12 mouse cellular contexts compared by ENCODE assay signal in genomic region chr8:93734818-93735217, GRCm38 (mm10).
DNase-seq lines count a peak whose midpoint lies in the region; ATAC-seq and TF ChIP-seq lines count a peak whose summit lies in the region.
"Had no signal": no experiment of that assay in that cellular context is flagged by ENCODE, and none has a peak within 500 bp of the region (broad histone marks: within the 10 kb centered on the region; RNA-seq: fewer than 3 reads in every experiment).

No protein-coding gene starts in this region.

- no peak for TF ChIP-seq CTCF in cerebellum, adult 2 months (IDR thresholded peaks at IDR 0.05; ENCODE audit: borderline replicate concordance, insufficient read depth, low read depth, low read length)

- H3K9me3 ChIP-seq in lung, embryonic 16.5 days (ENCODE audit: control insufficient read depth, low read length) = no peaks in the 10 kb centered on the region
- H3K9me3 ChIP-seq in heart, embryonic 12.5 days (replicated peaks) = no peaks in the 10 kb centered on the region
- no peaks in the 10 kb centered on the region for H3K9me3 ChIP-seq in midbrain, embryonic 15.5 days
- H3K9me3 ChIP-seq: limb, embryonic 12.5 days had no signal

- no peak overlapping the region for H3K27ac ChIP-seq in lung, embryonic 16.5 days (ENCODE audit: low read length)
- no peak overlapping the region for H3K27ac ChIP-seq in cerebellum, adult 2 months (ENCODE audit: insufficient read depth, low read length)
- H3K27ac ChIP-seq in heart, embryonic 12.5 days (ENCODE audit: poor library complexity, severe bottlenecking) = peak overlapping the region; percentile 78
- H3K27ac ChIP-seq in midbrain, embryonic 15.5 days = no peak overlapping the region
- H3K27ac ChIP-seq: kidney, postnatal 0 days; limb, embryonic 12.5 days had no signal

- TF ChIP-seq POLR2A in cerebellum, adult 2 months (IDR thresholded peaks at IDR 0.05; ENCODE audit: borderline replicate concordance, insufficient read depth, low read length) = no peak

- no peak for DNase-seq in lung, postnatal 4 days
- DNase-seq in cerebellum, adult 2 months = peak; percentile 31 to 58
- no peak for DNase-seq in MN1 (ENCODE audit: low spot score)
- DNase-seq in adrenal gland, postnatal 14 days = no peak
- DNase-seq: layer of hippocampus, postnatal 36 days; liver, postnatal 0 days; thymus, postnatal 14 days had no signal

- peaks cover 8% of the 10 kb centered on the region for H3K4me1 ChIP-seq in lung, embryonic 16.5 days (replicated peaks; ENCODE audit: control insufficient read depth, insufficient read depth, low read length)
- H3K4me1 ChIP-seq in cerebellum, adult 2 months (ENCODE audit: control insufficient read depth, insufficient read depth, low read length) = peaks cover 14% of the 10 kb centered on the region
- H3K4me1 ChIP-seq in heart, embryonic 12.5 days (replicated peaks) = peaks cover 29% of the 10 kb centered on the region
- H3K4me1 ChIP-seq in midbrain, embryonic 15.5 days = peaks cover 2% of the 10 kb centered on the region
- H3K4me1 ChIP-seq: limb, embryonic 12.5 days had no signal

- ATAC-seq in lung, embryonic 16.5 days (ENCODE audit: low read depth) = peak; percentile 56; the same call in 1 of the 2 replicates
- peak; percentile 72 for ATAC-seq in heart, embryonic 12.5 days (ENCODE audit: insufficient number of reproducible peaks, low FRiP score)
- no peak for ATAC-seq in midbrain, embryonic 15.5 days (replicated peaks)
- ATAC-seq: liver, postnatal 0 days had no signal

- no peak overlapping the region for H3K9ac ChIP-seq in lung, embryonic 16.5 days (ENCODE audit: low read length)
- no peak overlapping the region for H3K9ac ChIP-seq in heart, embryonic 12.5 days
- H3K9ac ChIP-seq in midbrain, embryonic 15.5 days = no peak overlapping the region
- H3K9ac ChIP-seq: limb, embryonic 12.5 days; liver, postnatal 0 days had no signal

- H3K4me2 ChIP-seq in lung, embryonic 16.5 days (ENCODE audit: low read depth, low read length) = no peak overlapping the region
- no peak overlapping the region for H3K4me2 ChIP-seq in heart, embryonic 12.5 days
- H3K4me2 ChIP-seq in midbrain, embryonic 15.5 days = no peak overlapping the region
- H3K4me2 ChIP-seq: limb, embryonic 12.5 days had no signal

- H3K36me3 ChIP-seq in lung, embryonic 16.5 days (ENCODE audit: control insufficient read depth, insufficient read depth, low read length) = no peaks in the 10 kb centered on the region
- H3K36me3 ChIP-seq in heart, embryonic 12.5 days = no peaks in the 10 kb centered on the region
- H3K36me3 ChIP-seq in midbrain, embryonic 15.5 days (replicated peaks) = no peaks in the 10 kb centered on the region
- H3K36me3 ChIP-seq: limb, embryonic 12.5 days had no signal

- H3K4me3 ChIP-seq in lung, embryonic 16.5 days (ENCODE audit: low read length) = no peak overlapping the region
- H3K4me3 ChIP-seq in cerebellum, adult 2 months (replicated peaks; ENCODE audit: insufficient read depth, low read depth, low read length) = no peak overlapping the region
- H3K4me3 ChIP-seq in heart, embryonic 12.5 days = no peak overlapping the region
- no peak overlapping the region for H3K4me3 ChIP-seq in midbrain, embryonic 15.5 days
- H3K4me3 ChIP-seq: limb, embryonic 12.5 days had no signal

- WGBS in lung, embryonic 16.5 days = 42% methylated on average over 4 of the region's 4 CpGs
- WGBS in cerebellum, adult 2 months = 54% methylated on average over 4 of the region's 4 CpGs
- 25% methylated on average over 4 of the region's 4 CpGs for WGBS in heart, embryonic 12.5 days
- 67% methylated on average over 4 of the region's 4 CpGs for WGBS in midbrain, embryonic 15.5 days

- no peaks in the 10 kb centered on the region for H3K27me3 ChIP-seq in lung, embryonic 16.5 days (ENCODE audit: control insufficient read depth, insufficient read depth, low read depth, low read length)
- no peaks in the 10 kb centered on the region for H3K27me3 ChIP-seq in cerebellum, adult 2 months (ENCODE audit: control insufficient read depth, insufficient read depth, low read length)
- no peaks in the 10 kb centered on the region for H3K27me3 ChIP-seq in heart, embryonic 12.5 days (replicated peaks)
- no peaks in the 10 kb centered on the region for H3K27me3 ChIP-seq in midbrain, embryonic 15.5 days (replicated peaks)
- H3K27me3 ChIP-seq: limb, embryonic 12.5 days had no signal

Comparison
In these comparisons a context has a peak if more than half of its experiments do, and no peak if none do; other contexts are left out.
1. DNase-seq: peak in cerebellum, adult 2 months (2 of 2); none in lung, postnatal 4 days (0 of 2), MN1 (single experiment) and adrenal gland, postnatal 14 days (single experiment).